Mouse (Mus musculus): ENCODE results near the gene Olfr904. TPM values are rescaled to one million over a fixed set of nuclear protein-coding genes. Genes with fewer than 3 reads are reported as not detected.
"Not testable (repeated sequence)": the region's sequence is repeated elsewhere in the genome, so short reads cannot be mapped to it uniquely, and the experiment has no call there.

Gene Olfr904
- polyA plus RNA-seq (2017; shearing (Covaris generic)): not detected

- no peak for ATAC-seq
Measured at GRCm38 (mm10) chr9:38462844-38463243, at the start of gene Olfr904. Olfr904 (plus strand) TSS chr9:38463144.

GRCm38 (mm10) chr9:38413502-38413901, 49.4 kb upstream of the Olfr904 start:
- ATAC-seq: not testable (repeated sequence)

- ATAC-seq: no peak
Measured at GRCm38 (mm10) chr9:38423801-38424200, 39.1 kb upstream of the Olfr904 start.

GRCm38 (mm10) chr9:38427026-38427425, 35.9 kb upstream of the Olfr904 start:
- ATAC-seq: no peak

GRCm38 (mm10) chr9:38429155-38429554, 33.8 kb upstream of the Olfr904 start, which contains the start of gene Olfr901:
Olfr901 (plus strand) TSS chr9:38429455.
- ATAC-seq: no peak

GRCm38 (mm10) chr9:38447352-38447751, 15.6 kb upstream of the Olfr904 start, which contains the start of gene Olfr902:
Olfr902 (plus strand) TSS chr9:38447652.
- ATAC-seq: no peak

- no peak for ATAC-seq
Measured at GRCm38 (mm10) chr9:38470807-38471206, 7.9 kb downstream of the Olfr904 start, which contains the start of gene Olfr905. Olfr905 (plus strand) TSS chr9:38471107.

GRCm38 (mm10) chr9:38486785-38487184, 23.8 kb downstream of the Olfr904 start, which contains the start of gene Olfr906:
Olfr906 (plus strand) TSS chr9:38487085.
- ATAC-seq: no peak

- no peak for ATAC-seq
Measured at GRCm38 (mm10) chr9:38495501-38495900, 32.6 kb downstream of the Olfr904 start, which contains the start of gene Olfr907. Olfr907 (plus strand) TSS chr9:38495801.

GRCm38 (mm10) chr9:38512353-38512752, 49.4 kb downstream of the Olfr904 start:
- no peak for ATAC-seq

Other genes starting within 250 kb of the Olfr904 start
- gene Olfr894, start 245.1 kb upstream of the Olfr904 start, polyA plus RNA-seq (2017; shearing (Covaris generic)): not detected
- gene Olfr143, start 210.4 kb upstream of the Olfr904 start, polyA plus RNA-seq (2017; shearing (Covaris generic)): not detected
- not detected for gene Olfr895, start 195.3 kb upstream of the Olfr904 start, polyA plus RNA-seq (2017; shearing (Covaris generic))
- gene Olfr896-ps1, start 172.0 kb upstream of the Olfr904 start, polyA plus RNA-seq (2017; shearing (Covaris generic)): not detected
- gene Olfr25, start 134.1 kb upstream of the Olfr904 start, polyA plus RNA-seq (2017; shearing (Covaris generic)): not detected
- not detected for gene Olfr898, start 114.7 kb upstream of the Olfr904 start, polyA plus RNA-seq (2017; shearing (Covaris generic))
- under 1 TPM in 1 of 2 experiments, not detected in 1; 0.19 TPM for gene Olfr250, start 96.2 kb upstream of the Olfr904 start, polyA plus RNA-seq (2017; shearing (Covaris generic))
- gene Olfr251, start 86.1 kb upstream of the Olfr904 start, polyA plus RNA-seq (2017; shearing (Covaris generic)): not detected
- gene Olfr147, start 61.4 kb upstream of the Olfr904 start, polyA plus RNA-seq (2017; shearing (Covaris generic)): not detected
- gene Olfr901, start 33.7 kb upstream of the Olfr904 start, polyA plus RNA-seq (2017; shearing (Covaris generic)): under 1 TPM in 1 of 2 experiments, not detected in 1; 0.16 TPM
- gene Olfr902, start 15.5 kb upstream of the Olfr904 start, polyA plus RNA-seq (2017; shearing (Covaris generic)): not detected
- gene Olfr905, start 8.0 kb downstream of the Olfr904 start, polyA plus RNA-seq (2017; shearing (Covaris generic)): not detected
- not detected for gene Olfr906, start 23.9 kb downstream of the Olfr904 start, polyA plus RNA-seq (2017; shearing (Covaris generic))
- not detected for gene Olfr907, start 32.7 kb downstream of the Olfr904 start, polyA plus RNA-seq (2017; shearing (Covaris generic))
- under 1 TPM in 1 of 2 experiments, not detected in 1; 0.48 TPM for gene Olfr911-ps1, start 58.4 kb downstream of the Olfr904 start, polyA plus RNA-seq (2017; shearing (Covaris generic))
- gene Olfr910, start 74.7 kb downstream of the Olfr904 start, polyA plus RNA-seq (2017; shearing (Covaris generic)): not detected
- gene Olfr912, start 117.0 kb downstream of the Olfr904 start, polyA plus RNA-seq (2017; shearing (Covaris generic)): under 1 TPM in 1 of 2 experiments, not detected in 1; 0.08 TPM
- not detected for gene Olfr913, start 129.6 kb downstream of the Olfr904 start, polyA plus RNA-seq (2017; shearing (Covaris generic))
- gene Olfr914, start 142.0 kb downstream of the Olfr904 start, polyA plus RNA-seq (2017; shearing (Covaris generic)): not detected
- not detected for gene Olfr916, start 196.7 kb downstream of the Olfr904 start, polyA plus RNA-seq (2017; shearing (Covaris generic))
- not detected for gene Olfr917, start 202.7 kb downstream of the Olfr904 start, polyA plus RNA-seq (2017; shearing (Covaris generic))
- gene Olfr918, start 211.5 kb downstream of the Olfr904 start, polyA plus RNA-seq (2017; shearing (Covaris generic)): under 1 TPM in 1 of 2 experiments, not detected in 1; 0.09 TPM
- not detected for gene Olfr919, start 240.5 kb downstream of the Olfr904 start, polyA plus RNA-seq (2017; shearing (Covaris generic))